Mouse (Mus musculus) embryonic facial prominence, embryonic 11.5 days (tissue): ENCODE measurements around the gene Caml. TPM values are rescaled to one million over a fixed set of nuclear protein-coding genes. Genes with fewer than 3 reads are reported as not detected.
"Not testable (repeated sequence)": the region's sequence is repeated elsewhere in the genome, so short reads cannot be mapped to it uniquely, and the experiment has no call there.

Experiments used
- ATAC-seq: fragments of 200-750 bp; cut with Nextera tagmentation; replicated peaks from 2 replicates; pipeline ENCODE4 v1.8.0; 2017; ENCODE audit warnings: low read depth; ENCODE audit not compliant: insufficient number of reproducible peaks, low FRiP score, low TSS enrichment
- DNase-seq: peaks from one replicate; pipeline ENCODE4 v3.0.0-alpha.2; 2015; ENCODE audit warnings: low spot score
- H3K27ac ChIP-seq: fragments of 300-500 bp; sonication (generic); replicated peaks from 2 replicates; pipeline ENCODE4 v1.5.1; 2014; ENCODE audit warnings: mild to moderate bottlenecking, low read depth, low read length, control low read depth
- H3K27me3 ChIP-seq: fragments of 300-500 bp; sonication (generic); 2 replicates; pipeline ENCODE4 v1.6.1; 2014; ENCODE audit warnings: mild to moderate bottlenecking, low read length, moderate library complexity, mixed read lengths; ENCODE audit not compliant: control insufficient read depth, insufficient read depth
- H3K36me3 ChIP-seq: fragments of 300-500 bp; sonication (generic); replicated peaks from 2 replicates; pipeline ENCODE4 v1.6.1; 2014; ENCODE audit warnings: low read depth, mild to moderate bottlenecking, low read length, moderate library complexity, mixed read lengths; ENCODE audit not compliant: control insufficient read depth, insufficient read depth
- H3K4me1 ChIP-seq: fragments of 300-500 bp; sonication (generic); 2 replicates; pipeline ENCODE4 v1.6.1; 2014; ENCODE audit warnings: low read length, mixed read lengths; ENCODE audit not compliant: control insufficient read depth, insufficient read depth
- H3K4me2 ChIP-seq: fragments of 300-500 bp; sonication (generic); 2 replicates; pipeline ENCODE4 v1.6.1; 2014; ENCODE audit warnings: low read depth, mild to moderate bottlenecking, control low read depth, low read length, moderate library complexity
- H3K4me3 ChIP-seq: fragments of 300-500 bp; sonication (generic); 2 replicates; pipeline ENCODE4 v1.5.1; 2014; ENCODE audit warnings: low read depth, low read length, control low read depth
- H3K9ac ChIP-seq: fragments of 300-500 bp; sonication (generic); replicated peaks from 2 replicates; pipeline ENCODE4 v1.6.1; 2014; ENCODE audit warnings: mild to moderate bottlenecking, control low read depth, low read length
- H3K9me3 ChIP-seq: fragments of 300-500 bp; sonication (generic); replicated peaks from 2 replicates; pipeline ENCODE4 v1.6.1; 2016; ENCODE audit warnings: mild to moderate bottlenecking, low read length, inconsistent platforms, mixed read lengths; ENCODE audit not compliant: control insufficient read depth
- WGBS: fragments of 180-500 bp; shearing (Covaris S2); extraction: QIAGEN DNeasy Blood & Tissue Kit; methylation state at CpG from one replicate; pipeline ENCODE4 v1.1.7; 2014; 5-methylcytosine and 5-hydroxymethylcytosine counted together
- polyA plus RNA-seq: library from polyadenylated mRNA; unstranded; fragments of >200 nt; fragmentation: Nextera tagmentation; extraction: Ambion mirVana; gene quantifications from 2 replicates; pipeline ENCODE4 v1.2.1, GENCODE M21; 2014

The Caml gene
- polyA plus RNA-seq, 1 experiment from 2014 or later = 62.3 TPM

- DNase-seq = peak; percentile 93
- 7% methylated on average over 30 of the region's 30 CpGs for WGBS
- H3K27me3 ChIP-seq = no peaks in the 10 kb centered on the region
- peak; percentile 86 for ATAC-seq
- H3K27ac ChIP-seq = no peak within 1 kb of the TSS
- no peaks in the 10 kb centered on the region for H3K9me3 ChIP-seq
- H3K9ac ChIP-seq = peak within 1 kb of the TSS; percentile 91
- H3K4me2 ChIP-seq = peak within 1 kb of the TSS; percentile 78
- H3K4me3 ChIP-seq = peak within 1 kb of the TSS; percentile 98
- H3K4me1 ChIP-seq = no peaks in the 10 kb centered on the region
- H3K36me3 ChIP-seq = peaks cover 7% of the 10 kb centered on the region
Measured at GRCm38 (mm10) chr13:55634639-55635127, 11.9 kb downstream of the Caml start, which contains the start of gene Ddx46. Gene Ddx46, plus strand, starts transcription at chr13:55635027.

GRCm38 (mm10) chr13:55635146-55635571 lies 12.4 kb downstream of the Caml start:
- Histone ChIP-seq H3K4me2 (peak overlapping the region; percentile 78), H3K27ac (no peak overlapping the region), H3K9ac (peak overlapping the region; percentile 91), H3K4me3 (peak overlapping the region; percentile 98), H3K4me1 (no peaks in the 10 kb centered on the region), H3K36me3 (peaks cover 10% of the 10 kb centered on the region), H3K27me3 (no peaks in the 10 kb centered on the region), H3K9me3 (no peaks in the 10 kb centered on the region)
- ATAC-seq = peak; percentile 21; the same call in 1 of the 2 replicates
- DNase-seq = no peak
- WGBS = under 1% methylated on average over 40 of the region's 40 CpGs

GRCm38 (mm10) chr13:55636185-55636983 lies 13.6 kb downstream of the Caml start:
- H3K4me1 ChIP-seq = no peaks in the 10 kb centered on the region
- no peak overlapping the region for H3K9ac ChIP-seq
- H3K4me3 ChIP-seq = no peak overlapping the region
- no peaks in the 10 kb centered on the region for H3K27me3 ChIP-seq
- DNase-seq (no peak), ATAC-seq (no peak)
- H3K4me2 ChIP-seq = no peak overlapping the region
- peaks cover 12% of the 10 kb centered on the region for H3K36me3 ChIP-seq
- WGBS = 89% methylated on average over 14 of the region's 14 CpGs
- no peak overlapping the region for H3K27ac ChIP-seq
- no peaks in the 10 kb centered on the region for H3K9me3 ChIP-seq

- not testable (repeated sequence) for H3K4me3 ChIP-seq, H3K4me1 ChIP-seq, ATAC-seq, H3K9ac ChIP-seq, H3K9me3 ChIP-seq, H3K4me2 ChIP-seq, H3K27ac ChIP-seq, H3K27me3 ChIP-seq
- 60% methylated on average over 8 of the region's 8 CpGs for WGBS
- H3K36me3 ChIP-seq = peaks cover 15% of the 10 kb centered on the region
- peak; percentile 84 for DNase-seq
Measured at GRCm38 (mm10) chr13:55640480-55640879, 17.7 kb downstream of the Caml start.

- peak; percentile 62 for DNase-seq
- peaks cover 23% of the 10 kb centered on the region for H3K36me3 ChIP-seq
Measured at GRCm38 (mm10) chr13:55644525-55644924, 21.7 kb downstream of the Caml start.

GRCm38 (mm10) chr13:55650098-55650497 lies 27.3 kb downstream of the Caml start:
- DNase-seq (no peak), ATAC-seq (no peak)
- WGBS = 90% methylated on average over 12 of the region's 12 CpGs

More at GRCm38 (mm10) chr13:55644525-55644924, 21.7 kb downstream of the Caml start:
- Histone ChIP-seq H3K4me1 (no peaks in the 10 kb centered on the region), H3K9me3 (no peaks in the 10 kb centered on the region), H3K4me3 (no peak overlapping the region), H3K27ac (no peak overlapping the region), H3K27me3 (no peaks in the 10 kb centered on the region), H3K4me2 (no peak overlapping the region), H3K9ac (no peak overlapping the region)
- no peak for ATAC-seq
- WGBS = 96% methylated on average over 2 of the region's 2 CpGs

GRCm38 (mm10) chr13:55650980-55651379 lies 28.2 kb downstream of the Caml start:
- 85% methylated on average over 6 of the region's 6 CpGs for WGBS
- Histone ChIP-seq H3K4me2 (no peak overlapping the region), H3K27me3 (no peaks in the 10 kb centered on the region), H3K36me3 (peaks cover 28% of the 10 kb centered on the region), H3K4me3 (no peak overlapping the region), H3K9ac (no peak overlapping the region), H3K27ac (no peak overlapping the region), H3K9me3 (no peaks in the 10 kb centered on the region), H3K4me1 (no peaks in the 10 kb centered on the region)
- ATAC-seq (no peak), DNase-seq (no peak)

More at GRCm38 (mm10) chr13:55650098-55650497, 27.3 kb downstream of the Caml start:
- no peak overlapping the region for H3K4me3 ChIP-seq
- H3K27me3 ChIP-seq = no peaks in the 10 kb centered on the region
- peaks cover 29% of the 10 kb centered on the region for H3K36me3 ChIP-seq
- no peak overlapping the region for H3K27ac ChIP-seq
- H3K4me1 ChIP-seq = no peaks in the 10 kb centered on the region
- no peaks in the 10 kb centered on the region for H3K9me3 ChIP-seq
- H3K4me2 ChIP-seq = no peak overlapping the region
- H3K9ac ChIP-seq = no peak overlapping the region

GRCm38 (mm10) chr13:55668550-55668949 lies 45.7 kb downstream of the Caml start:
- Histone ChIP-seq H3K9ac (no peak overlapping the region), H3K27me3 (no peaks in the 10 kb centered on the region), H3K9me3 (no peaks in the 10 kb centered on the region), H3K27ac (no peak overlapping the region), H3K4me2 (no peak overlapping the region), H3K4me1 (no peaks in the 10 kb centered on the region), H3K36me3 (peaks cover 27% of the 10 kb centered on the region), H3K4me3 (no peak overlapping the region)
- peak; percentile 64 for DNase-seq
- no peak for ATAC-seq
- WGBS = 78% methylated on average over 6 of the region's 6 CpGs
